Mouse (Mus musculus) embryonic facial prominence, embryonic 13.5 days (tissue): ENCODE data around the gene Zbp1. TPM values are rescaled to one million over a fixed set of nuclear protein-coding genes. Genes with fewer than 3 reads are reported as not detected.

Experiments used
- ATAC-seq: fragments of 200-750 bp; cut with Nextera tagmentation; 2 replicates; pipeline ENCODE4 v1.8.0; 2017; ENCODE audit warnings: low read depth; ENCODE audit not compliant: insufficient number of reproducible peaks, insufficient read depth, low FRiP score, low TSS enrichment
- H3K27ac ChIP-seq: fragments of 300-500 bp; sonication (generic); 2 replicates; pipeline ENCODE4 v1.5.1; 2015; ENCODE audit warnings: moderate library complexity, mild to moderate bottlenecking, inconsistent platforms
- H3K27me3 ChIP-seq: fragments of 300-500 bp; sonication (generic); 2 replicates; pipeline ENCODE4 v1.6.1; 2015; ENCODE audit warnings: mild to moderate bottlenecking, inconsistent platforms
- H3K36me3 ChIP-seq: fragments of 300-500 bp; sonication (generic); 2 replicates; pipeline ENCODE4 v1.6.1; 2015; ENCODE audit warnings: mild to moderate bottlenecking, inconsistent platforms
- H3K4me1 ChIP-seq: fragments of 300-500 bp; sonication (generic); 2 replicates; pipeline ENCODE4 v1.6.1; 2015; ENCODE audit warnings: inconsistent platforms
- H3K4me2 ChIP-seq: fragments of 300-500 bp; sonication (generic); 2 replicates; pipeline ENCODE4 v1.6.1; 2015; ENCODE audit warnings: moderate library complexity, mild to moderate bottlenecking, inconsistent platforms
- H3K4me3 ChIP-seq: fragments of 300-500 bp; sonication (generic); 2 replicates; pipeline ENCODE4 v1.5.1; 2015; ENCODE audit warnings: mild to moderate bottlenecking, inconsistent platforms
- H3K9ac ChIP-seq: fragments of 300-500 bp; sonication (generic); 2 replicates; pipeline ENCODE4 v1.6.1; 2015; ENCODE audit warnings: mild to moderate bottlenecking, inconsistent platforms
- H3K9me3 ChIP-seq: fragments of 300-500 bp; sonication (generic); 2 replicates; pipeline ENCODE4 v1.6.1; 2016; ENCODE audit warnings: inconsistent platforms
- WGBS: fragments of 180-500 bp; shearing (Covaris S2); methylation state at CpG from one replicate; pipeline ENCODE4 v1.1.7; 2015; ENCODE audit warnings: mixed read lengths; 5-methylcytosine and 5-hydroxymethylcytosine counted together
- polyA plus RNA-seq: library from polyadenylated mRNA; unstranded; fragments of >200 nt; fragmentation: Nextera tagmentation; extraction: Ambion mirVana; gene quantifications from 2 replicates; pipeline ENCODE4 v1.2.1, GENCODE M21; 2015

Zbp1 gene
- polyA plus RNA-seq, 1 experiment from 2014 or later, result 0.13 TPM

DNA sequence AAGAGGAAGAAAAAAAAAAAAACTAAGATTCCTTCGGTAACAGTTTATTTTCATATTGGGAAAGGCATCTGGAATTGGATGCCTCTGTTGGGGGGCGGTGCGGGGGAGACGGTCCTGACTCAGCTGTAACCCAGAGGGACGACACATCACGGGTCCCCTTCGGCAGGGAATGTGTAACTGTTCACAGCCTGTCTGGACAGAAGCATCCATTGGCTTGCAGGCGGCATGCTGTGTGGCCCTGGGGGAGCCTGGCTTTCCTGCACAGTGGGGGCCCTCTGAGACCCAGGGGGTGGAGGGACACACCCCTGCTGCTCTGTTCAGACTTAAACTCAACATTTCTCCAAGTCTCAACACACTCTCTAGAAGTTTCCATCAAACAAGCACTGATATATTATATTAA lies 8.1 kb upstream of the Zbp1 start:
- H3K27me3 ChIP-seq, result no peaks in the 10 kb centered on the region
- 84% methylated on average over 8 of the region's 8 CpGs for WGBS
- peaks cover 36% of the 10 kb centered on the region for H3K4me1 ChIP-seq
- H3K4me3 ChIP-seq, result no peak overlapping the region
- H3K9ac ChIP-seq, result no peak overlapping the region
- H3K36me3 ChIP-seq, result peaks cover 56% of the 10 kb centered on the region
- H3K9me3 ChIP-seq, result no peaks in the 10 kb centered on the region
- no peak overlapping the region for H3K4me2 ChIP-seq
- ATAC-seq, result no peak
- no peak overlapping the region for H3K27ac ChIP-seq

GRCm38 (mm10) chr2:173225906-173226305 lies 7.2 kb upstream of the Zbp1 start:
- no peaks in the 10 kb centered on the region for H3K9me3 ChIP-seq
- ATAC-seq, result no peak
- H3K27ac ChIP-seq, result no peak overlapping the region
- no peaks in the 10 kb centered on the region for H3K27me3 ChIP-seq
- H3K4me2 ChIP-seq, result no peak overlapping the region
- H3K4me3 ChIP-seq, result no peak overlapping the region
- 77% methylated on average over 7 of the region's 7 CpGs for WGBS
- H3K36me3 ChIP-seq, result peaks cover 48% of the 10 kb centered on the region
- peaks cover 29% of the 10 kb centered on the region for H3K4me1 ChIP-seq
- no peak overlapping the region for H3K9ac ChIP-seq

- Histone ChIP-seq H3K27ac (peak overlapping the region; percentile 1; the same call in 1 of the 2 replicates), H3K4me2 (no peak overlapping the region), H3K9me3 (no peaks in the 10 kb centered on the region), H3K36me3 (peaks cover 38% of the 10 kb centered on the region), H3K9ac (no peak overlapping the region), H3K4me3 (no peak overlapping the region), H3K27me3 (no peaks in the 10 kb centered on the region), H3K4me1 (peaks cover 20% of the 10 kb centered on the region)
- WGBS, result 54% methylated on average over 7 of the region's 7 CpGs
- ATAC-seq, result no peak
These were observed 6.1 kb upstream of the Zbp1 start for GRCm38 (mm10) chr2:173224832-173225231.

- H3K9ac ChIP-seq, result no peak overlapping the region
- ATAC-seq, result no peak
- no peaks in the 10 kb centered on the region for H3K27me3 ChIP-seq
- H3K4me3 ChIP-seq, result no peak overlapping the region
- H3K27ac ChIP-seq, result 0 out of 2 replicates have a peak overlapping the region, but pooled peaks have one; percentile 12
- H3K9me3 ChIP-seq, result no peaks in the 10 kb centered on the region
- no peak overlapping the region for H3K4me2 ChIP-seq
- 57% methylated on average over 3 of the region's 3 CpGs for WGBS
- peaks cover 34% of the 10 kb centered on the region for H3K36me3 ChIP-seq
- peaks cover 17% of the 10 kb centered on the region for H3K4me1 ChIP-seq
These were observed 5.4 kb upstream of the Zbp1 start for GRCm38 (mm10) chr2:173224097-173224496.

- no peaks in the 10 kb centered on the region for H3K9me3 ChIP-seq
- no peak overlapping the region for H3K9ac ChIP-seq
- no peak overlapping the region for H3K27ac ChIP-seq
- H3K4me1 ChIP-seq, result peaks cover 17% of the 10 kb centered on the region
- no peak for ATAC-seq
- no peak overlapping the region for H3K4me2 ChIP-seq
- 60% methylated on average over 3 of the region's 3 CpGs for WGBS
- H3K27me3 ChIP-seq, result no peaks in the 10 kb centered on the region
- no peak overlapping the region for H3K4me3 ChIP-seq
- H3K36me3 ChIP-seq, result peaks cover 28% of the 10 kb centered on the region
These were observed 4.8 kb upstream of the Zbp1 start for GRCm38 (mm10) chr2:173223496-173223895.

DNA sequence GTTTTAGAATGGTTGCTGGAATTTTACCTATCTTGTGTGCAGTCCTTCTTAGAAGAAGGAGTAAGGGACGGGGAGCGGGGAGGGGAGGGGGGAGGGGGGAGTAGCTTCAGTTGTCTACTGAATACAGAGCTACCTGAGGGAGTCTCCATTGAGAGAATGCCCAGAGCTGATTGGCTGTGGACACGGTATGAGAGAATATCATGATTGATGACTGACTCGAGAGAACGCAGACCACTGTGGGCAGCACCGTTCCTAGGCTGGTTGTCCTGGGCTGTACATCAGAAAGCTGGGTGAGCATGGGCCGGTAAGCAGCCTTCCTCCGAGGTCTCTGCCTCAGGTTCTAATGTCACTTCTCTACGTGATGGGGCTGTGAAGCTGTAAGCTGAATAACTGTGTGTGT lies 2.0 kb upstream of the Zbp1 start:
- Histone ChIP-seq H3K4me3 (no peak overlapping the region), H3K27me3 (no peaks in the 10 kb centered on the region), H3K4me2 (no peak overlapping the region), H3K4me1 (peaks cover 12% of the 10 kb centered on the region; the same call in 1 of the 2 replicates), H3K36me3 (peaks cover 4% of the 10 kb centered on the region), H3K27ac (no peak overlapping the region), H3K9me3 (no peaks in the 10 kb centered on the region), H3K9ac (no peak overlapping the region)
- no peak for ATAC-seq
- 91% methylated on average over 9 of the region's 9 CpGs for WGBS

GRCm38 (mm10) chr2:173219256-173219954 lies 682 bp upstream of the Zbp1 start:
- 0 out of 2 replicates have a peak, but pooled peaks cover 2% of the 10 kb centered on the region for H3K9me3 ChIP-seq
- ATAC-seq, result no peak
- no peaks in the 10 kb centered on the region for H3K27me3 ChIP-seq
- no peaks in the 10 kb centered on the region for H3K36me3 ChIP-seq
- no peak overlapping the region for H3K4me2 ChIP-seq
- no peak overlapping the region for H3K4me3 ChIP-seq
- no peak overlapping the region for H3K27ac ChIP-seq
- H3K4me1 ChIP-seq, result peaks cover under 1% of the 10 kb centered on the region; the same call in 1 of the 2 replicates
- H3K9ac ChIP-seq, result no peak overlapping the region
- 45% methylated on average over 10 of the region's 10 CpGs for WGBS

DNA sequence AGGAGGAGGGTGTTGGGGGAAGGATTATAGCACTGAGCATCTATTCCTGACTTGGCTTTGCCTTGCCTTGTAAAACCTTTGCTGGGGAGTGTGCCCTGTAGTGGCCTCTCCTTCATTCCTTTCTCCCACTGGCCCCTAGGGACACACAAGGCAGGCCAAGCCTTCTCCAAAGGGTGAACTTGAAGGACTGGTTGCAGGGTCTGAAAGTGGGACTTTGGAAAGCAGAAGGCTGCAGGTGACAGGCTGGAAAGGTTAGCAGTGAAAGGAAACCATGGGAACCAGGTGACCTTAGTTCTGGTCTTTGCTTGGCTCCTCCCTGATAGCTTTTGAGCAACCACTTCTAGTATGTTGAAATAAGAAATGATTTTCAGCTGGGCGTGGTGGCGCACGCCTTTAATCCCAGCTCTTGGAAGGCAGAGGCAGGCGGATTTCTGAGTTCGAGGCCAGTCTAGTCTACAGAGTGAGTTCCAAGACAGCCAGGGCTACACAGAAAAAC lies 912 bp downstream of the Zbp1 start:
- H3K4me2 ChIP-seq, result no peak overlapping the region
- no peak overlapping the region for H3K9ac ChIP-seq
- H3K4me1 ChIP-seq, result no peaks in the 10 kb centered on the region
- no peak overlapping the region for H3K4me3 ChIP-seq
- WGBS, result 92% methylated on average over 5 of the region's 5 CpGs
- H3K27me3 ChIP-seq, result no peaks in the 10 kb centered on the region
- no peaks in the 10 kb centered on the region for H3K36me3 ChIP-seq
- ATAC-seq, result no peak
- 0 out of 2 replicates have a peak, but pooled peaks cover 7% of the 10 kb centered on the region for H3K9me3 ChIP-seq
- no peak overlapping the region for H3K27ac ChIP-seq

DNA sequence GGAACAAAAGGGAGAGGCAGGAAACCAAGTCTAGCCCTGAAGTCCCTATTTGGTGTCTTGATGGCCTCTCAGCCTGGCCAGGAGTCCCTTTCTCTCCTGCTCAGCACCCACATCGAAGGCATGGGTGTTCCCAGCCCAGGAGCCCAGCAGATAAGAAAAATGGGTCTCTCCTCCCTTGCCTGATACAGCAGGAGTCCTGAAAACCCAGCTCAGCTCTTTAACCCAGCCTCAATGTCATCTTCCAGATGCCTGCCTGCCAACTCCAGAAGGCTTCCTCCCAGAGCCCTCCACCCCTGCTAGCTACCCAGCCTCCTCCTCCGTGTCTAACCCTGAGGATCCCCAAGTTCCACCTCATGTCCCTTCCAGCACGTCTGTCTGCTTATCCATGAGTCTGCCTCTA lies 1.5 kb downstream of the Zbp1 start:
- Histone ChIP-seq H3K4me1 (no peaks in the 10 kb centered on the region), H3K36me3 (no peaks in the 10 kb centered on the region), H3K27me3 (no peaks in the 10 kb centered on the region; the same call in 1 of the 2 replicates), H3K4me3 (no peak overlapping the region), H3K27ac (no peak overlapping the region), H3K9me3 (0 out of 2 replicates have a peak, but pooled peaks cover 7% of the 10 kb centered on the region), H3K4me2 (no peak overlapping the region), H3K9ac (no peak overlapping the region)
- 79% methylated on average over 3 of the region's 3 CpGs for WGBS
- ATAC-seq, result no peak

DNA sequence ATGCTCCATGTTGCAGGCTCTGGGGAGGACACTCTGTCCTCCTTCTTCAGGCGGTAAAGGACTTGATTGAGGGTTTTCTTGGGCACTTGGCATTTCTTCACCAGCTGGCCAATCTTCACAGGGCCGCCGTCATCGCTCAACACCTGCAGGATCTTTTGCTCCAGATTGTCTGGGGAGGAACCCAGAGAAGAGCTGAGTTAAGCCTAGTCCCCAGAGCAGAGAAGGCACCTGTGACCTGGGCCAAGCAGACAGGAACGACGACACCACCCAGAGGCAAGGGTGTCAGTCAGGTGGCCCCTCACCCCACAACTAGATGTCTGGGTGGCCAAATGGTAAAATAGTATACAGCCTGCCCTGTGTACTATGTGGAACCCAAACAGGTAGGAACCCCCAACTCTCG lies 1.9 kb downstream of the Zbp1 start:
- H3K9ac ChIP-seq, result no peak overlapping the region
- no peak for ATAC-seq
- WGBS, result 81% methylated on average over 7 of the region's 7 CpGs
- no peaks in the 10 kb centered on the region for H3K4me1 ChIP-seq
- H3K4me3 ChIP-seq, result no peak overlapping the region
- no peaks in the 10 kb centered on the region for H3K36me3 ChIP-seq
- 0 out of 2 replicates have a peak, but pooled peaks cover 7% of the 10 kb centered on the region for H3K9me3 ChIP-seq
- no peaks in the 10 kb centered on the region; the same call in 1 of the 2 replicates for H3K27me3 ChIP-seq
- no peak overlapping the region for H3K4me2 ChIP-seq
- no peak overlapping the region for H3K27ac ChIP-seq

GRCm38 (mm10) chr2:173212227-173212626 lies 6.5 kb downstream of the Zbp1 start:
- no peak overlapping the region for H3K4me3 ChIP-seq
- H3K9ac ChIP-seq, result no peak overlapping the region
- H3K27ac ChIP-seq, result no peak overlapping the region
- 68% methylated on average over 4 of the region's 4 CpGs for WGBS
- no peaks in the 10 kb centered on the region; the same call in 1 of the 2 replicates for H3K27me3 ChIP-seq
- no peaks in the 10 kb centered on the region for H3K4me1 ChIP-seq
- no peak overlapping the region for H3K4me2 ChIP-seq
- H3K36me3 ChIP-seq, result no peaks in the 10 kb centered on the region
- ATAC-seq, result no peak
- 0 out of 2 replicates have a peak, but pooled peaks cover 7% of the 10 kb centered on the region for H3K9me3 ChIP-seq
